Mouse (Mus musculus) lung, embryonic 15.5 days (tissue): ENCODE results near the gene Gpr26. TPM values are rescaled to one million over a fixed set of nuclear protein-coding genes. Genes with fewer than 3 reads are reported as not detected.

ENCODE experiments used
- ATAC-seq: fragments of 200-750 bp; cut with Nextera tagmentation; 2 replicates; pipeline ENCODE4 v1.8.0; 2017; ENCODE audit warnings: moderate number of reproducible peaks, borderline replicate concordance; ENCODE audit not compliant: low FRiP score, low TSS enrichment; ENCODE audit errors: extremely low read depth
- H3K27ac ChIP-seq: fragments of 300-500 bp; sonication (generic); 2 replicates; pipeline ENCODE4 v1.5.1; 2015; ENCODE audit warnings: moderate library complexity, mild to moderate bottlenecking, inconsistent platforms
- H3K27me3 ChIP-seq: fragments of 300-500 bp; sonication (generic); 2 replicates; pipeline ENCODE4 v1.6.1; 2015; ENCODE audit warnings: inconsistent platforms
- H3K36me3 ChIP-seq: fragments of 300-500 bp; sonication (generic); 2 replicates; pipeline ENCODE4 v1.6.1; 2015; ENCODE audit warnings: inconsistent platforms
- H3K4me1 ChIP-seq: fragments of 300-500 bp; sonication (generic); 2 replicates; pipeline ENCODE4 v1.6.1; 2015; ENCODE audit warnings: inconsistent platforms
- H3K4me2 ChIP-seq: fragments of 300-500 bp; sonication (generic); 2 replicates; pipeline ENCODE4 v1.6.1; 2015; ENCODE audit warnings: inconsistent platforms, mild to moderate bottlenecking, moderate library complexity
- H3K4me3 ChIP-seq: fragments of 300-500 bp; sonication (generic); 2 replicates; pipeline ENCODE4 v1.5.1; 2015; ENCODE audit warnings: mild to moderate bottlenecking, inconsistent platforms
- H3K9ac ChIP-seq: fragments of 300-500 bp; sonication (generic); 2 replicates; pipeline ENCODE4 v1.6.1; 2015; ENCODE audit warnings: inconsistent platforms
- H3K9me3 ChIP-seq: fragments of 300-500 bp; sonication (generic); 2 replicates; pipeline ENCODE4 v1.6.1; 2016; ENCODE audit warnings: inconsistent platforms
- whole genome bisulfite sequencing: fragments of 180-500 bp; shearing (Covaris S2); methylation state at CpG from one replicate; pipeline ENCODE4 v1.1.7; 2015; 5-methylcytosine and 5-hydroxymethylcytosine counted together
- polyA plus RNA-seq: library from polyadenylated mRNA; unstranded; fragments of >200 nt; fragmentation: Nextera tagmentation; extraction: Ambion mirVana; gene quantifications from 2 replicates; pipeline ENCODE4 v1.2.1, GENCODE M21; 2015

Gpr26 gene
- polyA plus RNA-seq, 1 experiment from 2014 or later: not detected

- Histone ChIP-seq H3K9me3 (no peaks in the 10 kb centered on the region), H3K4me2 (no peak overlapping the region), H3K4me1 (no peaks in the 10 kb centered on the region), H3K9ac (no peak overlapping the region), H3K27ac (no peak overlapping the region), H3K36me3 (no peaks in the 10 kb centered on the region), H3K4me3 (no peak overlapping the region), H3K27me3 (no peaks in the 10 kb centered on the region)
- 17% methylated on average over 6 of the region's 6 CpGs for WGBS
- no peak for ATAC-seq
Measured at GRCm38 (mm10) chr7:131989056-131989455, 22.8 kb downstream of the Gpr26 start.

DNA sequence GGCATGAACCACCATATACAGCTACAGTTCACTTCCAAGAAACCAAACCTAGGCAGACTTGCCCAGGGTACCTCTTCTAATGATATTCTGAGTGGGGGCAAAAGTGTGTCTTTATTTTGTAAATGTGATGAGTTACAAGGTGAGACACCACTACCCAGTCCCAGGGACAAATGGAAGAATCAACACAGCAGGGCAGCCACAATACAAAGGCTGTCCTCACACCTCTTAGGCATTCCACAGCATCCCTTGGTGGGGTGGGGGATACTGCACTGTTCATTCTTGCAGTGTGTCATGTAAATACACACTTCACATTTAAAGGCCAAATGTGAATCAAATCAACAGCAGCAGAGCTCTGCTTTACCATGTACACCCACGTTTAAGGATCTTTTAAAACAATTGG lies 26.0 kb downstream of the Gpr26 start:
- Histone ChIP-seq H3K4me1 (no peaks in the 10 kb centered on the region), H3K4me2 (no peak overlapping the region), H3K27me3 (no peaks in the 10 kb centered on the region), H3K27ac (no peak overlapping the region), H3K36me3 (no peaks in the 10 kb centered on the region), H3K9me3 (no peaks in the 10 kb centered on the region), H3K4me3 (no peak overlapping the region), H3K9ac (no peak overlapping the region)
- no peak for ATAC-seq
- WGBS: 38% methylated on average over 1 of the region's 1 CpGs

GRCm38 (mm10) chr7:131992873-131993272 lies 26.6 kb downstream of the Gpr26 start:
- Histone ChIP-seq H3K4me3 (no peak overlapping the region), H3K4me2 (no peak overlapping the region), H3K36me3 (no peaks in the 10 kb centered on the region), H3K27me3 (no peaks in the 10 kb centered on the region), H3K9me3 (no peaks in the 10 kb centered on the region), H3K9ac (no peak overlapping the region), H3K4me1 (no peaks in the 10 kb centered on the region), H3K27ac (no peak overlapping the region)
- 46% methylated on average over 3 of the region's 3 CpGs for WGBS
- ATAC-seq: no peak

- ATAC-seq: no peak
- no peak overlapping the region for H3K4me2 ChIP-seq
- H3K9ac ChIP-seq: no peak overlapping the region
- H3K27me3 ChIP-seq: no peaks in the 10 kb centered on the region
- WGBS: 71% methylated on average over 14 of the region's 14 CpGs
- H3K4me3 ChIP-seq: no peak overlapping the region
- H3K9me3 ChIP-seq: no peaks in the 10 kb centered on the region
- no peak overlapping the region for H3K27ac ChIP-seq
- 0 out of 2 replicates have a peak, but pooled peaks cover 3% of the 10 kb centered on the region for H3K4me1 ChIP-seq
- no peaks in the 10 kb centered on the region for H3K36me3 ChIP-seq
Measured at GRCm38 (mm10) chr7:132005996-132006696, 39.9 kb downstream of the Gpr26 start.

GRCm38 (mm10) chr7:132009002-132009401 lies 42.7 kb downstream of the Gpr26 start:
- H3K9ac ChIP-seq: no peak overlapping the region
- 0 out of 2 replicates have a peak, but pooled peaks cover 3% of the 10 kb centered on the region for H3K4me1 ChIP-seq
- ATAC-seq: no peak
- no peaks in the 10 kb centered on the region for H3K36me3 ChIP-seq
- no peaks in the 10 kb centered on the region for H3K9me3 ChIP-seq
- no peak overlapping the region for H3K4me3 ChIP-seq
- no peak overlapping the region for H3K27ac ChIP-seq
- WGBS: 45% methylated on average over 7 of the region's 7 CpGs
- H3K4me2 ChIP-seq: no peak overlapping the region
- no peaks in the 10 kb centered on the region for H3K27me3 ChIP-seq

DNA sequence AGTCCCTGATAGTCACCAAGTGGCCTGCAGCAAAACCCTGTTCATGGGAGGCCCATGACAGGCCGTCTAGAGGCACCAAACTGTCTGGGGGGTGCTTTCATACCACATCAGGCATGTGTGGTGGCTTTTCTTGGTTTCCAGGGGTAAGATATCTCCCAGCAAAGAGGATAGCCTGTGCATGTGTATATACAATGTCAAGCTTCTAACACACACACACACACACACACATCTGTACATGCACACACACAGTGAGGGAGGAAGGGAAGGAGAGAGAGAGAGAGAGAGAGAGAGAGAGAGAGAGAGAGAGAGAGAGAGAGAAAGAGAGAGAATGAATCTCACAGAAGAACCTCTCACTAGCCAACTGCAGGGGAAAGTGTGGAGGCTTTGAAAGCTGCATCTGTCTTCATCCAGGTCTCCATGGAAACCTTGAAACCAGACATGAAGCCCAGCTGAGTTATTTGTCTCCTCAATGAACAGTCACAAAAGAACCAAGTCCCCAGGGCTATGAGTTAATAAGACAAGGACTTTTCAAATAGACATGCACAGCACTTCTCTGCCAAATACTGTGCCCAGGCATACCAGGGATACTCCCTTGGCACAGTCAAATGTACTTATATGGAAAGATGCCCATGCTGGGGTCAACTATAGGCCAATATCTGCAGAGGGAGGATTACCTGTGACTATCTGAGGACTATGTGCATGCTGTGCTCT lies 46.9 kb downstream of the Gpr26 start:
- no peak for ATAC-seq
- Histone ChIP-seq H3K4me2 (no peak overlapping the region), H3K9me3 (no peaks in the 10 kb centered on the region), H3K4me3 (no peak overlapping the region), H3K27me3 (no peaks in the 10 kb centered on the region), H3K9ac (no peak overlapping the region), H3K36me3 (no peaks in the 10 kb centered on the region), H3K27ac (no peak overlapping the region), H3K4me1 (0 out of 2 replicates have a peak, but pooled peaks cover 3% of the 10 kb centered on the region)
- 36% methylated on average over 1 of the region's 1 CpGs for WGBS

- Histone ChIP-seq H3K36me3 (no peaks in the 10 kb centered on the region), H3K4me2 (no peak overlapping the region), H3K9ac (no peak overlapping the region), H3K4me1 (0 out of 2 replicates have a peak, but pooled peaks cover 3% of the 10 kb centered on the region), H3K27me3 (no peaks in the 10 kb centered on the region), H3K4me3 (no peak overlapping the region), H3K27ac (no peak overlapping the region), H3K9me3 (no peaks in the 10 kb centered on the region)
- 77% methylated on average over 5 of the region's 5 CpGs for WGBS
- no peak for ATAC-seq
Measured at GRCm38 (mm10) chr7:132013970-132014369, 47.7 kb downstream of the Gpr26 start.

DNA sequence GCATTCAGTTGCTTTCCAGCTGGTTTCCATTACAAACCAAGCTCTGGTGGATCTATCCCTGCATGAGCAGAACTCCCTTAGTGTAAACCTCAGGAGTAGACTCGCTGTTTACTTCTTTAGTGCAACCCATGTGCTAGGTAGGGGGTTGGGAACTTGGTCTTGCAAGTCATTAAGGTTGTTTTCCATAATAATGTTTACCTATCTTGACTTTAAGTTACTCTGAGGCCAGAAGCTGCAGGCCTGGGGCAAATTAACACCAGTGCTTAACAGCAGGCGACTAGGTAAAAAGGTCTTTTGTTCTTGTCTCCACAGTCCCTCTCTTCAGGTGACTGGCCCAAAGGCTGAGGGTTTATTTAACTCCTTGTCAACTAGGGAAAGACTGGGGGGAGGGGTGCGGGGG lies 48.9 kb downstream of the Gpr26 start:
- no peaks in the 10 kb centered on the region for H3K9me3 ChIP-seq
- no peak overlapping the region for H3K9ac ChIP-seq
- no peak for ATAC-seq
- H3K36me3 ChIP-seq: no peaks in the 10 kb centered on the region
- no peak overlapping the region for H3K27ac ChIP-seq
- H3K4me3 ChIP-seq: no peak overlapping the region
- WGBS: 8% methylated on average over 3 of the region's 3 CpGs
- H3K4me1 ChIP-seq: no peaks in the 10 kb centered on the region
- H3K4me2 ChIP-seq: no peak overlapping the region
- H3K27me3 ChIP-seq: no peaks in the 10 kb centered on the region

DNA sequence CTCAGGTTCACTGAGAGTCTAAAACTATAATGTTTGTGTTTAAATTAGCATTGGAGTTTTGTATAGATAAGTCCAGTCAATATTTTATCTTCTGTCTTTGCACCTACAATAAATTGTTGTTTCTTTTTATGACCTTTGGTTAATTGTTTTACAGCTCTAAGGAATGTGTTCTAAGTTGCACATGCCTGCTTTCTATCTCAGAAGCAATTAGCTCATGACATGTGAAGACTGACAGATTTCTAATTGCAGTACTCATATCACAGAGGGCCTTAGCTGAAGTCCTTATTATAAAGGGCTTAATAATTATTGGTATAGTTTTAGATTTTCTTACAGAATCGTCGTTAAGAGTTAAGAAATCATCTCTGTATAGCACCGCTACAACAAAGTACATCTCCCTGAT lies 49.7 kb downstream of the Gpr26 start:
- no peak overlapping the region for H3K4me2 ChIP-seq
- no peaks in the 10 kb centered on the region for H3K27me3 ChIP-seq
- no peak overlapping the region for H3K4me3 ChIP-seq
- no peak for ATAC-seq
- no peaks in the 10 kb centered on the region for H3K36me3 ChIP-seq
- no peaks in the 10 kb centered on the region for H3K9me3 ChIP-seq
- WGBS: 80% methylated on average over 3 of the region's 3 CpGs
- no peak overlapping the region for H3K9ac ChIP-seq
- no peaks in the 10 kb centered on the region for H3K4me1 ChIP-seq
- H3K27ac ChIP-seq: no peak overlapping the region

GRCm38 (mm10) chr7:132025591-132025990 lies 59.3 kb downstream of the Gpr26 start:
- ATAC-seq: no peak
- Histone ChIP-seq H3K27me3 (no peaks in the 10 kb centered on the region), H3K9ac (no peak overlapping the region), H3K4me3 (no peak overlapping the region), H3K4me1 (no peaks in the 10 kb centered on the region), H3K9me3 (no peaks in the 10 kb centered on the region), H3K36me3 (no peaks in the 10 kb centered on the region), H3K27ac (no peak overlapping the region), H3K4me2 (no peak overlapping the region)
- WGBS: 62% methylated on average over 6 of the region's 6 CpGs

- Histone ChIP-seq H3K4me3 (no peak overlapping the region), H3K9me3 (no peaks in the 10 kb centered on the region), H3K27me3 (no peaks in the 10 kb centered on the region), H3K36me3 (no peaks in the 10 kb centered on the region), H3K9ac (no peak overlapping the region), H3K27ac (no peak overlapping the region), H3K4me2 (no peak overlapping the region), H3K4me1 (no peaks in the 10 kb centered on the region)
- WGBS: 38% methylated on average over 6 of the region's 6 CpGs
- ATAC-seq: no peak
Measured at GRCm38 (mm10) chr7:132026671-132027070, 60.4 kb downstream of the Gpr26 start.

GRCm38 (mm10) chr7:132031940-132032531 lies 65.8 kb downstream of the Gpr26 start:
- H3K4me2 ChIP-seq: no peak overlapping the region
- H3K9me3 ChIP-seq: no peaks in the 10 kb centered on the region
- H3K36me3 ChIP-seq: no peaks in the 10 kb centered on the region
- no peaks in the 10 kb centered on the region for H3K4me1 ChIP-seq
- H3K4me3 ChIP-seq: no peak overlapping the region
- no peaks in the 10 kb centered on the region for H3K27me3 ChIP-seq
- no peak for ATAC-seq
- WGBS: 47% methylated on average over 6 of the region's 6 CpGs
- no peak overlapping the region for H3K9ac ChIP-seq
- H3K27ac ChIP-seq: no peak overlapping the region
